Mouse (Mus musculus): ENCODE measurements at regions not wholly inside any gene's neighbourhood (a gene's known extent, or its start where the extent isn't known, plus 50 kb on each side); places are given as distances from the start of the nearest gene placed in this dataset.
A peak's percentile ranks its signal among the peaks of the same experiment; 100 is the strongest.

DNA sequence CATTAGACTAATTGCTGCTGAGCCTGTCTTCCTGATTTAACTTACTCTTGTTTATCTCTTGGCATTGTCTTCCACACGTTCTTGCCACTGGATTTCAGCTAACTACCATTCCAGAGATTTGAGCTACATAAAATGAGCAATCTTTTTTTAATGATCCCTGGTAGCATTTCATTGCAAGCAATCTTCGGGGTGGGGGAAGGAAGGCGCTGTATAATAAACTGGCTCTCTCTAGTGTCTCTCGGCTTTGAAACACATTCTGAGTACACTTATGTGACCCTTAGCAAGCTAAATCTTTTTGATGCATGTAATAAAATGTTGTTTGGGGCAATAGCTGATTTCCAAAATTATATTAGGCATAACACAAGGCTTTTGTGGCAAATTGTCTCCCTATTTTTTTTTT is 152.2 kb upstream of the Atp5g3 start:
- no peaks in the 10 kb centered on the region for H3K4me1 ChIP-seq (ENCODE audit: control insufficient read depth, insufficient read depth, low read length)
- TF ChIP-seq POLR2A (IDR thresholded peaks at IDR 0.05; ENCODE audit: borderline replicate concordance, extremely low read depth, low read depth, low read length) (no peak), CTCF (IDR thresholded peaks at IDR 0.05; ENCODE audit: insufficient read depth, low read length) (no peak)
- no peak for DNase-seq
- no peak overlapping the region for H3K4me3 ChIP-seq (replicated peaks; ENCODE audit: extremely low read depth, low read depth, low read length)
- WGBS: 60% methylated on average over 4 of the region's 4 CpGs

DNA sequence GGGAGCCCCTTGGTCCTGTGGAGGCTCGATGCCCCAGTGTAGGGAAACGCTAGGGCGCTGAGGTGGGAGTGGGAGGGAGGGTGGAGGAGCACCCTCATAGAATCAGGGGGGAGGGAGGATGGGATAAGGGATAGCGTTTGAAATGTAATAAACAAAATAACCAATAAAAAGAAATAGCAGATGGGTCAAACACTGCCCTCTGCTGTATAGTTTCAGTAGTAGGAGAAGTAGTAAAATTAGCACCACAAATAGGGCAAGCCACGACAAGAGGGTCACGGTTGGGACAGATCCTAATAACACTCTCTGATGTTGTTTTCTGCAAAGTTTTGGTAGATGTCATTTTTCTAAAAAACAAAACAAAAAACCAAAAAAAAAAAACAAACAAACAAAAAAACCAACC is 131.3 kb upstream of the Atp5g3 start:
- TF ChIP-seq CTCF (IDR thresholded peaks at IDR 0.05; ENCODE audit: insufficient read depth, low read length) (no peak), POLR2A (IDR thresholded peaks at IDR 0.05; ENCODE audit: borderline replicate concordance, extremely low read depth, low read depth, low read length) (no peak)
- Histone ChIP-seq H3K4me1 (ENCODE audit: control insufficient read depth, insufficient read depth, low read length) (no peaks in the 10 kb centered on the region), H3K4me3 (replicated peaks; ENCODE audit: extremely low read depth, low read depth, low read length) (no peak overlapping the region)
- no peak for DNase-seq
- 76% methylated on average over 6 of the region's 6 CpGs for WGBS

DNA sequence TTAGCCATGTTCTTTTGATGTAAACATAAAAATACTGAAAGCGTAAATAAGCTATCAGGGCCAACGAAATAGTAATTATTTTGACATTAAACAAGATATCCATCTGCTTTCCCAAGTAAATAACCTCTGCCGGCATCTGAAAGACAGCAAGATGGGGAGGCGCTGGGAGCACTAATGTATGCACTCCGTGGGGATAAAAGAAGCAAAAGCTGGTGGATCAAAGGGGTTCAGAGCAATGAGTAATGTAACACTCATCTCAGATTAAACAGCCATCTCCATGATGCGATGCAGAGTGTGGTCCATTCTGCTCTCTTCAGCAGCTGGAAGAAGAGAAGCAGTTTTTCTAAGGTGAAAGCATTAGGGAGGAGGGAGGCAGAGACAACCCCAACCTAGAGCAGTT is 128.5 kb upstream of the Atp5g3 start:
- Histone ChIP-seq H3K4me1 (ENCODE audit: control insufficient read depth, insufficient read depth, low read length) (no peaks in the 10 kb centered on the region), H3K4me3 (replicated peaks; ENCODE audit: extremely low read depth, low read depth, low read length) (no peak overlapping the region)
- TF ChIP-seq CTCF (IDR thresholded peaks at IDR 0.05; ENCODE audit: insufficient read depth, low read length) (no peak), POLR2A (IDR thresholded peaks at IDR 0.05; ENCODE audit: borderline replicate concordance, extremely low read depth, low read depth, low read length) (no peak)
- 28% methylated on average over 6 of the region's 6 CpGs for WGBS
- no peak for DNase-seq

- H3K4me1 ChIP-seq (ENCODE audit: control insufficient read depth, insufficient read depth, low read length): no peaks in the 10 kb centered on the region
- 87% methylated on average over 9 of the region's 9 CpGs for WGBS
- TF ChIP-seq CTCF (IDR thresholded peaks at IDR 0.05; ENCODE audit: insufficient read depth, low read length): no peak
- no peak for TF ChIP-seq POLR2A (IDR thresholded peaks at IDR 0.05; ENCODE audit: borderline replicate concordance, extremely low read depth, low read depth, low read length)
- no peak for DNase-seq
- H3K4me3 ChIP-seq (replicated peaks; ENCODE audit: extremely low read depth, low read depth, low read length): no peak overlapping the region
Measured at GRCm38 (mm10) chr2:74036043-74036442, 124.9 kb upstream of the Atp5g3 start.

DNA sequence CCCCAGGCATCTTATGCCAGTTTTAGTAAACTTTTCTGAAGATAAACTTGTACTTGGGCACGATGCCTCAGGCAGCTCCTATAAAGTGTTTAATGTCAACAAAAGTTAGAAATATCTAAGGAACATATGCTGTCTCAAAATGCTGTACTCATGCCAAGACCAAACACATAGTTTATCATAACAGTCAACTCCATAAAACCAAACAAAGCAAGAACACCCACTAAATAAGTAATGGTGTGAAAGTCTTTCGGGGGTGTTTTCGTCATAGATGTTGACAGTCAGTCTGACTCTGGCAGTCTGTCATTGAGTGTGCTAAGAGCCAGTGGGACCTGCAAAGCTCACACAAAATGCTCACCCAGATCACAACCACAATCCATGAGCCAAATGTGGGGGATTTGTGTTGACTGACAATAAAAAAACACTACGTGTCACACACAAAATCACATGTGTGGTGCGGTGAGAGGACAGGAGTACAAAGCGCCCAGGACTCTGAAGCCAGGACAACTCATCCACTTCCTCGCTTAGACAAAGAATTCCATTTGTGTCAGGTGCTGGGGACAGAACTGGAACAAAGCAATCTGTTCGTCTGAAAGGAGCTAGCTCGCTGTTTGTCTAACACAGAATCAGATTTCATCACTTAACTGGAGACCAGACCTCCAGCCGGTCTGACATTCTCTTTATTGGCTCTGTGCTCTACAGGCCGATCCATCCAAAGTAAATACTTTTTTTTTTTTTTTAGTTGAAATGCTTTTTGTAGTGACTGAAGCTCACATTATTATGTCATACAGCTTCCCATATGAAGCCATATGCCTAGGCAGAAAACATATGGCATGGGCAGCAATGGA is 121.3 kb upstream of the Atp5g3 start:
- Histone ChIP-seq H3K4me1 (ENCODE audit: control insufficient read depth, insufficient read depth, low read length) (no peaks in the 10 kb centered on the region), H3K4me3 (replicated peaks; ENCODE audit: extremely low read depth, low read depth, low read length) (no peak overlapping the region)
- TF ChIP-seq CTCF (IDR thresholded peaks at IDR 0.05; ENCODE audit: insufficient read depth, low read length) (no peak), POLR2A (IDR thresholded peaks at IDR 0.05; ENCODE audit: borderline replicate concordance, extremely low read depth, low read depth, low read length) (no peak)
- DNase-seq: no peak
- 50% methylated on average over 11 of the region's 11 CpGs for WGBS

GRCm38 (mm10) chr2:74029938-74030337 is 118.8 kb upstream of the Atp5g3 start:
- no peaks in the 10 kb centered on the region for H3K4me1 ChIP-seq (ENCODE audit: control insufficient read depth, insufficient read depth, low read length)
- H3K4me3 ChIP-seq (replicated peaks; ENCODE audit: extremely low read depth, low read depth, low read length): no peak overlapping the region
- DNase-seq: no peak
- WGBS: 84% methylated on average over 9 of the region's 9 CpGs
- TF ChIP-seq POLR2A (IDR thresholded peaks at IDR 0.05; ENCODE audit: borderline replicate concordance, extremely low read depth, low read depth, low read length) (no peak), CTCF (IDR thresholded peaks at IDR 0.05; ENCODE audit: insufficient read depth, low read length) (no peak)

DNA sequence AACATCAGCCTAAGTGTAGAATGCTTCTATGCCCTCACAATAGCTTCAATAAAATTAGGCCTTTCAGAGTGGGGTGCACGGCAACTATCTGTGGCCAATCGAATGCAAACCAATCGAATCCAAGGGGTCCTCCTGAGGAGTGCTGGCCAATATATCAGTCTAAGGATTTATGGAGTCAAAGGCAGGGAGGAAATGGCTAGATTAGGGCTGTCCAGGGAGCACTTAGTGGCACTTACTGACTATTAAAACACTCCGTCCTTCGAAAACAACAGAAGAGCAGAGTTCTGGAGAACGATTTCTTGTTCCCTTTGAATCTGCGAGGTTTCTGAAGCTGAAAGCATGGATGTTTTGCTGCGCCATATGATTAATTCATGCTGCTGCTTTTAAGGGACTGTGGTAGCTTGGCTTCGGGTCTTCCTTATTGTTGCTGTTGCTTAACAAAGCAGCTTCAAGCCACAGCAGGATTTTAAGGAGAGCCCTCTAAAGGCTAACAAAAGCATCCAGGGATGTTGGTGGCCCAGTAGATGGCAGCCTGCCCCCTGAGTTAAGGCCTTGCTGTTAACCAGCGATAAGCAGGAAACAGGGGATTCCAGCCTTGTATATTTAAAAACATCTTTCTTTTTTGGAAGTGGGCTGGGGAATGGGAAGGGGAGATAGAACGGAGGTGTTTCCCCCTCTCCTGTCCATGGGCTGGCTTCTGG is 116.4 kb upstream of the Atp5g3 start:
- H3K4me1 ChIP-seq (ENCODE audit: control insufficient read depth, insufficient read depth, low read length): no peaks in the 10 kb centered on the region
- no peak for DNase-seq
- TF ChIP-seq CTCF (IDR thresholded peaks at IDR 0.05; ENCODE audit: insufficient read depth, low read length): no peak
- TF ChIP-seq POLR2A (IDR thresholded peaks at IDR 0.05; ENCODE audit: borderline replicate concordance, extremely low read depth, low read depth, low read length): no peak
- WGBS: 65% methylated on average over 11 of the region's 11 CpGs
- H3K4me3 ChIP-seq (replicated peaks; ENCODE audit: extremely low read depth, low read depth, low read length): no peak overlapping the region

- Histone ChIP-seq H3K4me3 (replicated peaks; ENCODE audit: extremely low read depth, low read depth, low read length) (no peak overlapping the region), H3K4me1 (ENCODE audit: control insufficient read depth, insufficient read depth, low read length) (no peaks in the 10 kb centered on the region)
- 84% methylated on average over 7 of the region's 7 CpGs for WGBS
- no peak for DNase-seq
- no peak for TF ChIP-seq POLR2A (IDR thresholded peaks at IDR 0.05; ENCODE audit: borderline replicate concordance, extremely low read depth, low read depth, low read length)
- no peak for TF ChIP-seq CTCF (IDR thresholded peaks at IDR 0.05; ENCODE audit: insufficient read depth, low read length)
Measured at GRCm38 (mm10) chr2:74015146-74015545, 104.0 kb upstream of the Atp5g3 start.

DNA sequence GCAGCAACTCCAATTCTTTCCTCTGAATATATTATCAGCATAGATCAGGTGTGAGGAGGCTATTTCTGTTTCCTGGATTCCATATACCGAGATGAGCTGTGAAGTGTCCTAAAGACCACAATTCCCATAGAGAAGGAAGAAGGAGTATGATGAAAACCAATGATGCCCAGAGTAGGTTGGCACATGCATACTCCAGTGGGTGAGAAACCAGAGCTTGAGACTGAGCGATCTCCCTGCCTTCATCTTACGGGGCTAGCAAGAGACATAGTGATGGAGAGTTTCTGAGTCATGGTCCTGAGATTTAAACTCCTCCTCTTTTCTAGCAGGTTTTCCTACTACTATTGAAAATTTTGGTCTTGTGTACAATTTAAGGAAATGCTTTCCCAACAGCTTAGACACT is 103.1 kb upstream of the Atp5g3 start:
- Histone ChIP-seq H3K4me1 (ENCODE audit: control insufficient read depth, insufficient read depth, low read length) (no peaks in the 10 kb centered on the region), H3K4me3 (replicated peaks; ENCODE audit: extremely low read depth, low read depth, low read length) (no peak overlapping the region)
- TF ChIP-seq CTCF (IDR thresholded peaks at IDR 0.05; ENCODE audit: insufficient read depth, low read length) (no peak), POLR2A (IDR thresholded peaks at IDR 0.05; ENCODE audit: borderline replicate concordance, extremely low read depth, low read depth, low read length) (no peak)
- 76% methylated on average over 3 of the region's 3 CpGs for WGBS
- DNase-seq: no peak

GRCm38 (mm10) chr2:73998531-73998930 is 87.4 kb upstream of the Atp5g3 start:
- TF ChIP-seq CTCF (IDR thresholded peaks at IDR 0.05; ENCODE audit: insufficient read depth, low read length) (peak; percentile 33; the same call in 1 of the 2 replicates), POLR2A (IDR thresholded peaks at IDR 0.05; ENCODE audit: borderline replicate concordance, extremely low read depth, low read depth, low read length) (no peak)
- 8% methylated on average over 2 of the region's 2 CpGs for WGBS
- no peaks in the 10 kb centered on the region for H3K4me1 ChIP-seq (ENCODE audit: control insufficient read depth, insufficient read depth, low read length)
- no peak overlapping the region for H3K4me3 ChIP-seq (replicated peaks; ENCODE audit: extremely low read depth, low read depth, low read length)
- no peak for DNase-seq

Data from lung, adult 2 months (tissue).